ENCODE assay signal across 8 mouse cellular contexts in the genomic region with DNA sequence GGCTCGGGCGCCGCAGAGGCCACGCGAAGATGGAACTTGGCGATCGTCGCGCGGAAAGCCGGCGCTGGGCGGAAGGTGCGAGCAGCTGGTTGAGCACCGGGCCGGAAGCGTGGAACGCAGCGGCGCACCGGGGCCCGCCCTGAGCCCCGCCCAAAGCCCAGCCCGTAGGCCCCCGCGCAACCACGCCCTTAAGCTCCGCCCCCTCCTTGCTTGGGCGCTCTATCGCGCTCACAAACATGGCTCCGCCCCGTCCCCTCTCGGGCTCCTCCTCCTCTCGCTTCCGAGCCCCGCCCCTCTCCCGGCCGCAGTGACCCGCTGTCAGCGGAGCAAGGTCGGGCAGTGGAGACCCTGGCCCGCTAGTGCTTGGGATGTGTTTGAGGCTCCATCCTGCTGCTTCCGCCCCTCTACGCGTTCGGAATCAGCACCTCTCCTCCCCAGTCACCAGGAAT. TPM values are rescaled to one million over a fixed set of nuclear protein-coding genes. Genes with fewer than 3 reads are reported as not detected.
DNase-seq lines count a peak whose midpoint lies in the region; ATAC-seq and TF ChIP-seq lines count a peak whose summit lies in the region.

Gene 1110008P14Rik (minus strand): TSS at position 164 of the 449 bp plus-strand sequence.

- peaks cover 25% of the 10 kb centered on the region for H3K36me3 ChIP-seq in intestine, postnatal 0 days (ENCODE audit: control insufficient read depth, insufficient read depth)
- peaks cover 36% of the 10 kb centered on the region for H3K36me3 ChIP-seq in limb, embryonic 10.5 days
- peaks cover 30% of the 10 kb centered on the region for H3K36me3 ChIP-seq in midbrain, embryonic 12.5 days

- H3K4me3 ChIP-seq in intestine, postnatal 0 days (ENCODE audit: low read depth, low read length), result peak within 1 kb of the TSS; percentile 47
- peak within 1 kb of the TSS; percentile 73 for H3K4me3 ChIP-seq in limb, embryonic 10.5 days
- H3K4me3 ChIP-seq in midbrain, embryonic 12.5 days, result peak within 1 kb of the TSS; percentile 66

- DNase-seq in layer of hippocampus, adult 11-12 months (ENCODE audit: low spot score), result peak; percentile 92
- DNase-seq in layer of hippocampus, adult 9-10 months (ENCODE audit: low spot score), result no peak
- DNase-seq in embryo, embryonic 9.5 days (ENCODE audit: extremely low spot score), result peak; percentile 95
- DNase-seq in gonadal fat pad, adult 2 months (ENCODE audit: low read depth), result no peak
- DNase-seq in limb, embryonic 10.5 days (ENCODE audit: low spot score), result peak; percentile 93
- peak; percentile 91 for DNase-seq in skeletal muscle tissue, adult 2 months (ENCODE audit: low read depth, low spot score)

- peak within 1 kb of the TSS; percentile 43 for H3K9ac ChIP-seq in intestine, postnatal 0 days (ENCODE audit: low read depth, low read length)
- peak within 1 kb of the TSS; percentile 66 for H3K9ac ChIP-seq in midbrain, embryonic 12.5 days (replicated peaks)

- H3K4me1 ChIP-seq in intestine, postnatal 0 days (replicated peaks; ENCODE audit: control insufficient read depth, insufficient read depth, low read length), result 0 out of 2 replicates have a peak, but pooled peaks cover 4% of the 10 kb centered on the region
- peaks cover 24% of the 10 kb centered on the region for H3K4me1 ChIP-seq in limb, embryonic 10.5 days
- H3K4me1 ChIP-seq in midbrain, embryonic 12.5 days, result peaks cover 8% of the 10 kb centered on the region

- ATAC-seq in intestine, postnatal 0 days, result peak; percentile 92
- ATAC-seq in midbrain, embryonic 12.5 days (ENCODE audit: low FRiP score, low read depth), result peak; percentile 86

- H3K4me2 ChIP-seq in intestine, postnatal 0 days (replicated peaks; ENCODE audit: low read depth), result peak within 1 kb of the TSS; percentile 82
- peak within 1 kb of the TSS; percentile 80 for H3K4me2 ChIP-seq in midbrain, embryonic 12.5 days (replicated peaks)

- no peak for TF ChIP-seq CTCF in intestine, postnatal 0 days (IDR thresholded peaks at IDR 0.05; ENCODE audit: low read depth)

- WGBS in intestine, postnatal 0 days, result under 1% methylated on average over 47 of the region's 47 CpGs
- under 1% methylated on average over 45 of the region's 47 CpGs for whole genome bisulfite sequencing in limb, embryonic 10.5 days
- 0% methylated on average over 40 of the region's 47 CpGs for WGBS in midbrain, embryonic 12.5 days

- H3K27ac ChIP-seq in intestine, postnatal 0 days (ENCODE audit: low read depth, low read length), result 0 out of 2 replicates have a peak within 1 kb of the TSS, but pooled peaks have one; percentile 46
- H3K27ac ChIP-seq in limb, embryonic 10.5 days, result peak within 1 kb of the TSS; percentile 73
- no peak within 1 kb of the TSS; the same call in 1 of the 2 replicates for H3K27ac ChIP-seq in midbrain, embryonic 12.5 days (replicated peaks)

- H3K27me3 ChIP-seq in intestine, postnatal 0 days (replicated peaks; ENCODE audit: control insufficient read depth, insufficient read depth, low read length), result no peaks in the 10 kb centered on the region
- peaks cover 23% of the 10 kb centered on the region for H3K27me3 ChIP-seq in limb, embryonic 10.5 days (ENCODE audit: low read depth, poor library complexity, severe bottlenecking)
- peaks cover 52% of the 10 kb centered on the region for H3K27me3 ChIP-seq in midbrain, embryonic 12.5 days

- no peaks in the 10 kb centered on the region for H3K9me3 ChIP-seq in intestine, postnatal 0 days (ENCODE audit: control insufficient read depth)
- H3K9me3 ChIP-seq in limb, embryonic 10.5 days (replicated peaks), result no peaks in the 10 kb centered on the region
- H3K9me3 ChIP-seq in midbrain, embryonic 12.5 days, result no peaks in the 10 kb centered on the region

RNA-seq across cellular contexts. Expression of gene 1110008P14Rik, which starts in this region (rescaled TPM):
- polyA plus RNA-seq in gonadal fat pad, adult 2 months (2012; rRNA removed), result 470 and 500 TPM in 2 replicates
- polyA plus RNA-seq in intestine, postnatal 0 days (2015; fragmentation: Nextera tagmentation; extraction: Ambion mirVana), result 95.0 and 100 TPM in 2 replicates
- 36.3 and 37.0 TPM in 2 replicates for polyA plus RNA-seq in limb, embryonic 10.5 days (2016; fragmentation: Nextera tagmentation; extraction: Ambion mirVana)
- 57.5 and 61.1 TPM in 2 replicates for polyA plus RNA-seq in midbrain, embryonic 12.5 days (2016; fragmentation: Nextera tagmentation; extraction: Ambion mirVana)

Comparison
In these comparisons a context has a peak if more than half of its experiments do, and no peak if none do; other contexts are left out.
1. DNase-seq: peak in layer of hippocampus, adult 11-12 months (single experiment), embryo, embryonic 9.5 days (single experiment), limb, embryonic 10.5 days (single experiment) and skeletal muscle tissue, adult 2 months (single experiment); none in layer of hippocampus, adult 9-10 months (single experiment) and gonadal fat pad, adult 2 months (single experiment).
2. Peak in every context shown above with its lines, with median percentiles within 50 percentile points of each other: H3K4me3 ChIP-seq.